Mouse (Mus musculus) kidney, adult 9 months (tissue): ENCODE data around the gene Dcaf10.
"Not testable (repeated sequence)": the region's sequence is repeated elsewhere in the genome, so short reads cannot be mapped to it uniquely, and the experiment has no call there.

Experiments used
- DNase-seq: peaks from one replicate; pipeline ENCODE4 v3.0.0; 2022

Gene Dcaf10

GRCm38 (mm10) chr4:45341669-45342249 is at the start of gene Dcaf10:
TSS of gene Dcaf10 (plus strand) at chr4:45342101.
- DNase-seq: peak; percentile 92

- peak; percentile 83 for DNase-seq
These were observed 45.0 kb upstream of the Dcaf10 start, which contains the start of gene Trmt10b for GRCm38 (mm10) chr4:45296662-45297564. TSS of gene Trmt10b (plus strand) at chr4:45297127.

- no peak for DNase-seq
These were observed 36.4 kb upstream of the Dcaf10 start for GRCm38 (mm10) chr4:45305536-45305935.

- no peak for DNase-seq
These were observed 33.9 kb upstream of the Dcaf10 start for GRCm38 (mm10) chr4:45308046-45308445.

GRCm38 (mm10) chr4:45308606-45309005 is 33.3 kb upstream of the Dcaf10 start:
- DNase-seq: no peak

GRCm38 (mm10) chr4:45311056-45311455 is 30.8 kb upstream of the Dcaf10 start:
- DNase-seq: no peak

GRCm38 (mm10) chr4:45320159-45320816 is 21.6 kb upstream of the Dcaf10 start:
- peak; percentile 91 for DNase-seq

- no peak for DNase-seq
These were observed 10.8 kb upstream of the Dcaf10 start for GRCm38 (mm10) chr4:45331139-45331538.

- no peak for DNase-seq
These were observed 9.4 kb upstream of the Dcaf10 start for GRCm38 (mm10) chr4:45332466-45332865.

GRCm38 (mm10) chr4:45341226-45341625 is 675 bp upstream of the Dcaf10 start:
- DNase-seq: peak; percentile 11

GRCm38 (mm10) chr4:45342286-45343155 is 620 bp downstream of the Dcaf10 start, which contains the start of gene Exosc3:
TSS of gene Exosc3 (minus strand) at chr4:45342732.
- DNase-seq: peak; percentile 40

- DNase-seq: no peak
These were observed 14.8 kb downstream of the Dcaf10 start for GRCm38 (mm10) chr4:45356653-45357052.

- DNase-seq: peak; percentile 54
These were observed 29.4 kb downstream of the Dcaf10 start for GRCm38 (mm10) chr4:45371261-45371660.

GRCm38 (mm10) chr4:45374879-45375278 is 33.0 kb downstream of the Dcaf10 start:
- DNase-seq: peak; percentile 34

GRCm38 (mm10) chr4:45376573-45376972 is 34.7 kb downstream of the Dcaf10 start:
- DNase-seq: peak; percentile 44

GRCm38 (mm10) chr4:45380903-45381580 is 39.1 kb downstream of the Dcaf10 start:
- peak; percentile 76 for DNase-seq

GRCm38 (mm10) chr4:45382133-45382532 is 40.2 kb downstream of the Dcaf10 start:
- not testable (repeated sequence) for DNase-seq

GRCm38 (mm10) chr4:45387296-45387695 is 45.4 kb downstream of the Dcaf10 start:
- not testable (repeated sequence) for DNase-seq

GRCm38 (mm10) chr4:45392099-45392498 is 50.2 kb downstream of the Dcaf10 start:
- no peak for DNase-seq

- DNase-seq: peak; percentile 65
These were observed 50.7 kb downstream of the Dcaf10 start for GRCm38 (mm10) chr4:45392572-45392971.

GRCm38 (mm10) chr4:45392994-45393393 is 51.1 kb downstream of the Dcaf10 start:
- no peak for DNase-seq

- no peak for DNase-seq
These were observed 51.8 kb downstream of the Dcaf10 start for GRCm38 (mm10) chr4:45393658-45394057.
